Mouse (Mus musculus): ENCODE results near the gene Prop1. TPM values are rescaled to one million over a fixed set of nuclear protein-coding genes. Genes with fewer than 3 reads are reported as not detected.

Gene Prop1
- polyA plus RNA-seq (2016; fragmentation: Nextera tagmentation; extraction: Ambion mirVana) = not detected in 2 replicates

DNA sequence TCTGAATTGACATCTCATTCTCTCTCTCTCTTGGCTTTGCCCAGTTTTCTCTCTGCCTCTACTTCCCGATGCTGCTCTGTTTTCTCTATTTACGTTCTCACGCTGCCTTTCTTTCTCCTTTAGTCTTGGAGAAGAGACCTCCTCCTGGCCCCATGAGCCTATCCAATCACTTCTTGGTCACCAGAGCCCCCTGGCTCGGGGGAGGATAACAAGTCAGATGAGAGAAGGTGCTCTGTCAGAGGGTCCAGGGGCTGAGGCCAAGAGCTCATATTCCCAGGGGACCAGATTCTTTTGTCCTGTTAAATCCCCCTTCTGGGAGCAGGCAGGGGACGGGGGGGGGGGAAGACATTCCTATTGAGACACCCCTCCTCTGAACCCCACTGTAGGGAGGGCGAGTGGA, at the start of gene Prop1:
Prop1 (minus strand) TSS at position 101 of the 400 bp plus-strand sequence.
- no peaks in the 10 kb centered on the region for H3K4me1 ChIP-seq
- no peak within 1 kb of the TSS for H3K27ac ChIP-seq
- H3K9me3 ChIP-seq (replicated peaks) = no peaks in the 10 kb centered on the region
- no peak for ATAC-seq (ENCODE audit: low FRiP score)
- H3K9ac ChIP-seq = no peak within 1 kb of the TSS
- no peak within 1 kb of the TSS for H3K4me2 ChIP-seq (replicated peaks)
- H3K36me3 ChIP-seq = no peaks in the 10 kb centered on the region
- H3K27me3 ChIP-seq = no peaks in the 10 kb centered on the region
- WGBS = 69% methylated on average over 6 of the region's 6 CpGs
- no peak within 1 kb of the TSS for H3K4me3 ChIP-seq

DNA sequence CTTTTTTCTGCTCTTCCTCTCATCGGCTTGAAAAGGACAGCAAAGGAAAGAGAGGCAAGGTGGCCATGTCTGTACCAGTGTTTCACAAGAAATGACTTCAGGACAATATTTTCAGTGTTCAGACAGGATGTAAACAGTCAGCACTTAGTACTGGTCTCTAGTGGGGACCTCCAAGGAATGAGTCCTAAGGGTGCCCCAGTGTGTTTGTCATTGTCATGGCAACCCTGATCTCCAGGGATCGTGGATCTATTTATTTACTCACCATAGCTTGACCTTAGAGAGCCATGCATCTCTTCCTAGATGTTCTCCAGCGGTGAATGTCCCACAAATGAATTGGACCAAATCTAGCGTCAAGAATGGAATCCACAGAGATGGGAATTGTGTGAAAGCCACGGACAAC, 49.7 kb upstream of the Prop1 start, which contains the start of gene Olfr51:
Olfr51 (plus strand) TSS at position 301 of the 400 bp plus-strand sequence.
- no peak for ATAC-seq (ENCODE audit: low FRiP score)
- 75% methylated on average over 5 of the region's 5 CpGs for WGBS
- Histone ChIP-seq H3K36me3 (no peaks in the 10 kb centered on the region), H3K4me1 (no peaks in the 10 kb centered on the region), H3K9me3 (replicated peaks) (no peaks in the 10 kb centered on the region), H3K4me3 (no peak within 1 kb of the TSS), H3K4me2 (replicated peaks) (no peak within 1 kb of the TSS), H3K9ac (no peak within 1 kb of the TSS), H3K27ac (no peak within 1 kb of the TSS), H3K27me3 (no peaks in the 10 kb centered on the region)

DNA sequence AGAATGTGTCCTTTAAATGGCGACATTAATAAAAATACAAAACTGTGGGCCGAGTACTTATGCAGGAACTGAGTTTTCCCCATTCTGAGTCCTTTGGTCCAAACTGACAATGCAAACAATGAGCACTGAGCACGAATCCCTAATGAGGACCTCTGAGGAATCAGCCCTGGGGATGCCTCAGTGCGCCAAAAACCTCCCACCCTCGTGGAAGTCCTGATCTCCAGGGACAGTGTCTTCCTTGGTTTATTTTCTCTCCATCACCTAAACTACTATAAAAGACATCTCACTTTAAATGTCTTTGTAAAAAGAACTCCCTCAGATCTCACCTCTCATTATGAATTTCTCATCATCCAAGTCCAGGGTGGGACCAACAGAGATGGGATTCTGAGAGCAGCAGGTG, 28.1 kb upstream of the Prop1 start, which contains the start of gene Olfr1377:
Olfr1377 (plus strand) TSS at position 301 of the 400 bp plus-strand sequence.
- no peak within 1 kb of the TSS for H3K9ac ChIP-seq
- no peaks in the 10 kb centered on the region for H3K36me3 ChIP-seq
- no peak for ATAC-seq (ENCODE audit: low FRiP score)
- H3K27ac ChIP-seq = no peak within 1 kb of the TSS
- no peak within 1 kb of the TSS for H3K4me2 ChIP-seq (replicated peaks)
- 66% methylated on average over 5 of the region's 5 CpGs for WGBS
- no peaks in the 10 kb centered on the region for H3K9me3 ChIP-seq (replicated peaks)
- no peaks in the 10 kb centered on the region for H3K27me3 ChIP-seq
- no peak within 1 kb of the TSS for H3K4me3 ChIP-seq
- H3K4me1 ChIP-seq = no peaks in the 10 kb centered on the region

DNA sequence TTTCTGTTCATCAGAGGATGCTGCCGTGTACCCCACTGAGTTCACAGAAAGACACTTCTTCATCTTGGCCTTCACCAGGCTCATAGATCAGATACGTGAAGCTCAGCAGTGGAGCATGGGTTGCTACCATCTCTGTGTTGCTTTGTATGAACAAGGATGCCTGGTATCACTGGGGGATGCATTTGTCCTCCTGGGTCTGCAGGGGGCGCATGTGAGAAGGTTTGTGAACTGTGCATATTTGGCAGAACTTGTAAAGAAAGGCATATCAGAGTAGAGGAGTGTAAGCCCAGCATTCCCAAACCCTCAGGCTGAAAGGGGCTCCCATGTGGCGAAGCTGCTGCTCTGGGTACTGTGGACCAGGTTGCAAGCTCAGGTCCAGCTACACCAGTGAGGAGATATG, 23.7 kb upstream of the Prop1 start:
- H3K9ac ChIP-seq = no peak overlapping the region
- ATAC-seq (ENCODE audit: low FRiP score) = no peak
- WGBS = 72% methylated on average over 4 of the region's 4 CpGs

DNA sequence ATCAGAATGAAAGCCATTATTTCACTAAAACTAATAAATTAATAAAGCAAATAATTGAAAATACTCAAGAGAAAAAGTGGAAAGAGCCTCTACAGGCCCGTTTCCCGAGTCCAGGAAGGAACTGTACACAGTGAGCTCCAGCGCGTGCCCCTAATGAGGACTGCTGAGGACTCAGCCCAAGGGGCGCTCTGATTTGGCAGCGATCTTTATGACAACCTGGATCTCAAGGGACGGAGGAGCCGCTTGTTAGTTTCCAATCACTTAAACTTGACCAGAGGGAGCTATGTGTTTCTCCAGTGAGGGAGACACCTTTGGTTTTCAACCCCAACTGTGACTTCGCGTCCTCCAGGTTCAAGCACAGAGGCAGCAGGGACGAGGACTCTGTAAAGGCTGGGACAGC, 12.7 kb upstream of the Prop1 start, which contains the start of gene Olfr1378:
Olfr1378 (plus strand) TSS at position 301 of the 400 bp plus-strand sequence.
- Histone ChIP-seq H3K4me1 (no peaks in the 10 kb centered on the region), H3K9ac (no peak within 1 kb of the TSS), H3K4me3 (no peak within 1 kb of the TSS), H3K36me3 (no peaks in the 10 kb centered on the region), H3K27me3 (no peaks in the 10 kb centered on the region), H3K27ac (no peak within 1 kb of the TSS), H3K9me3 (replicated peaks) (no peaks in the 10 kb centered on the region), H3K4me2 (replicated peaks) (no peak within 1 kb of the TSS)
- 90% methylated on average over 11 of the region's 11 CpGs for WGBS
- ATAC-seq (ENCODE audit: low FRiP score) = no peak

More for the DNA sequence above, 23.7 kb upstream of the Prop1 start:
- Histone ChIP-seq H3K4me1 (no peaks in the 10 kb centered on the region), H3K4me2 (replicated peaks) (no peak overlapping the region), H3K27me3 (no peaks in the 10 kb centered on the region), H3K27ac (no peak overlapping the region), H3K4me3 (no peak overlapping the region), H3K36me3 (no peaks in the 10 kb centered on the region), H3K9me3 (replicated peaks) (no peaks in the 10 kb centered on the region)

DNA sequence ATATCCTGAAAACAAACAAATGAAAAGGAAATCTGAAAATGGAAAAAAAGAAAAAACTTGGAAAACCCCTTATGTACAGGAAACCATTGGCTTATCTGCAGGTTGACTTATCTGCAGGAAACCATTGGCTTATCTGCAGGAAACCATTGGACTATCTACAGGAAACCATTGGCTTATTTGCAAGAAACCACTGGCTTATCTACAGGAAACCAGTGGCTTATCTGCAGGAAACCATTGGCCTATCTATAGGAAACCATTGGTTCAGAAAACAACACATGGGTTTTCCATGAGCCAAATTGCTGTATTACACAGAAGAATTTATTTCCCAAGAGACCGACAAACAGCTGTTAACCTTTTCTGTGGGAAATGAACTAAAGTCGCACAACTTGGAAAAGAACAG, 11.3 kb upstream of the Prop1 start:
- Histone ChIP-seq H3K27ac (no peak overlapping the region), H3K36me3 (no peaks in the 10 kb centered on the region), H3K4me3 (no peak overlapping the region), H3K27me3 (no peaks in the 10 kb centered on the region), H3K9ac (no peak overlapping the region), H3K4me1 (no peaks in the 10 kb centered on the region), H3K9me3 (replicated peaks) (no peaks in the 10 kb centered on the region), H3K4me2 (replicated peaks) (no peak overlapping the region)
- ATAC-seq (ENCODE audit: low FRiP score) = no peak
- WGBS = 98% methylated on average over 2 of the region's 2 CpGs

DNA sequence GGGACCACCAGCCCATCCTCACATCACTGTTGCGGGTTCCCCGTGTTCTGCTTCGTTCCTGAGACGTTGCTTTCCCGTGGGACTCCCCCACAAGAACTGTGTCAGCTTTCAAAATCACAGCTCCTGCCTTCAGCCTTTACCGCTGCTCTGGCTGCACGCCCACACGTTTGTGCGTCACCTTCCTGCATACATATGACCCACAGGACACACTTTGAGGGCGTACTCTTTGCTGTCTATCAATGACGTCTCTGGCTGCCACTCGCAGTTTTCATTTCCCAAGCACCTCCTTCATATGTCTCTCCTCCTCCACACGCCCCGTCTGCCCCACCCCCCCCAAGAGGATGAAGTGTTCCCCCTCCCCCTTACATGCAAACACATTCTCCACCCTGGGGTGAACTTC, 1.3 kb downstream of the Prop1 start:
- no peaks in the 10 kb centered on the region for H3K4me1 ChIP-seq
- WGBS = 75% methylated on average over 14 of the region's 14 CpGs
- no peaks in the 10 kb centered on the region for H3K9me3 ChIP-seq (replicated peaks)
- H3K9ac ChIP-seq = no peak overlapping the region
- H3K27ac ChIP-seq = no peak overlapping the region
- no peak for ATAC-seq (ENCODE audit: low FRiP score)
- H3K4me3 ChIP-seq = no peak overlapping the region
- no peaks in the 10 kb centered on the region for H3K36me3 ChIP-seq
- no peak overlapping the region for H3K4me2 ChIP-seq (replicated peaks)
- no peaks in the 10 kb centered on the region for H3K27me3 ChIP-seq

DNA sequence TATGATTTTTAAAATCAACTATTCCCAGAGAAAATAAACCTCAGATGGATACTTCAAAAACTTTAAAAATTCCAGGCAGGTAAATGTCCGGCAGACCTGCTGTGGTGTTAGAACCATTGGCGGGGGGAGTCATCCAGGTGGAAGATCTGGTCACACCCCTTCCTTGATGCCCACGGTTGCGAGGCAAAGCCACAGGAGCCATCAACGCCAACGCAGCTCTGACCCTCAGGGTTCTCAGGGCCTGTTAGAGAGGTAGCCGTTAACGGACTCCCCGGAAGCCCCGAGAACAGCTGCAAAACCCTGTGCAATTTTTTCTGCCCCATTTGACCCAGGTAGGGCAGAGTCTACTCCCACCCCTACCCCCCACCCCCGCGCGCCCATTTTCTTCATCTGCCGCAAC, 10.1 kb downstream of the Prop1 start, which contains the start of gene 4933414I15Rik:
4933414I15Rik (minus strand) TSS at position 260 of the 400 bp plus-strand sequence.
- no peaks in the 10 kb centered on the region for H3K9me3 ChIP-seq (replicated peaks)
- no peak within 1 kb of the TSS for H3K9ac ChIP-seq
- H3K27ac ChIP-seq = no peak within 1 kb of the TSS
- H3K36me3 ChIP-seq = no peaks in the 10 kb centered on the region
- no peak within 1 kb of the TSS for H3K4me2 ChIP-seq (replicated peaks)
- 84% methylated on average over 14 of the region's 14 CpGs for WGBS
- no peaks in the 10 kb centered on the region for H3K4me1 ChIP-seq
- no peaks in the 10 kb centered on the region for H3K27me3 ChIP-seq
- no peak for ATAC-seq (ENCODE audit: low FRiP score)
- no peak within 1 kb of the TSS for H3K4me3 ChIP-seq

DNA sequence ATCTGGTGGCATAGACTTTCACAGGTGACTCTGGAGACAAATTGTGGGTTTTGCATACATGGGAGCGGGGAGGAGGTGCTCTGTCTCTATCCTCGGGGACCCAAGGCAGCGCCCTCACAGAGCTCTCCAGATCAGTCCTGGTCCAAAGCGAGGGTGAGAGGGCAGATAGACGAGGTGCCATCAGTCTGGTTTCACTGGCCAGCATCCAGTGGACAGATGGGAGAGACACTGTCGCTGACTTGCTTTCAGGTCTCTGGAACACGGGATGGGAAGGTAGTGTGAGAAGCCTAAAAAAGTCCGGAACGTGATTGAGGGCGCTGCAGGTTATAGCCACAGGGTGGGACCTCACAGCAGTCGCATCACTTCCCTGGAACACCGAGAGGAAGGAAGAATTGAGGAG, 11.2 kb downstream of the Prop1 start:
- H3K27me3 ChIP-seq = no peaks in the 10 kb centered on the region
- no peaks in the 10 kb centered on the region for H3K36me3 ChIP-seq
- ATAC-seq (ENCODE audit: low FRiP score) = no peak
- H3K4me3 ChIP-seq = no peak overlapping the region
- 77% methylated on average over 12 of the region's 12 CpGs for WGBS
- H3K4me1 ChIP-seq = no peaks in the 10 kb centered on the region
- H3K9ac ChIP-seq = no peak overlapping the region
- H3K4me2 ChIP-seq (replicated peaks) = no peak overlapping the region
- H3K27ac ChIP-seq = no peak overlapping the region
- H3K9me3 ChIP-seq (replicated peaks) = no peaks in the 10 kb centered on the region

DNA sequence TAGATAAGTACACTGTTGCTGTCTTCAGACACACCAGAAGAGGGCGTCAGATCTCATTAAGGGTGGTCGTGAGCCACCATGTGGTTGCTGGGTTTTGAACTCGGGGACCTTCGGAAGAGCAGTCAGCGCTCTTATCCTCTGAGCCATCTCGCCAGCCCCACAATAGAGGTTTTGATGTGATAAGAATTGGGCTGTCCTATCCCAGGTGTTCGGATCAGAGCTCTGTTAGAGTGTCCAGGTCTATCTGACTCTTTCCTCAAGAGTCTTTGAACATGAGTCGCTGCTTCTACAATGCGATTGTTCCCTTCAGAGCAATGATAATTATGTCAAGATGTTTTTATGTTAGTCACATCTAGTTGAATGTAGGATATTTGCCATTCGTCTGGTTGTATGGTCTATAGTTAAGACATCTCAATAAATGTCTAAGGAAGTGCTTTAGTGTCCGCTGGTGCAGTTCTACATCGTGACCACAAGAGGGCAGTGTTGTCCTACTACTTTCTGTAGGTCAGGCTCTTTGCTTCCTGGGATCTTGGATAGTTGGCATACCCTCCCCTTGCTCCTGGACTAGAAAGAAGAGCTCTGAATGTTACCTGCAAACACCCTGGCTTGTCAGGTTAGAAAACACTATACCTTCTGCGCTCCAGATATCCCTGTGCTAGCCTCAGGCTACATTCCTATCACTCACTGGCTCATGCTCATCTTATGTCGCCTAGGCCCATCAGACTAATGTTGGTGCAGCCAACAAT, 13.8 kb downstream of the Prop1 start:
- H3K27ac ChIP-seq = no peak overlapping the region
- no peak overlapping the region for H3K9ac ChIP-seq
- no peak overlapping the region for H3K4me2 ChIP-seq (replicated peaks)
- H3K27me3 ChIP-seq = no peaks in the 10 kb centered on the region
- no peaks in the 10 kb centered on the region for H3K4me1 ChIP-seq
- no peaks in the 10 kb centered on the region for H3K9me3 ChIP-seq (replicated peaks)
- no peak overlapping the region for H3K4me3 ChIP-seq
- ATAC-seq (ENCODE audit: low FRiP score) = peak; percentile 56; the same call in 1 of the 2 replicates
- H3K36me3 ChIP-seq = no peaks in the 10 kb centered on the region
- 41% methylated on average over 14 of the region's 14 CpGs for WGBS

DNA sequence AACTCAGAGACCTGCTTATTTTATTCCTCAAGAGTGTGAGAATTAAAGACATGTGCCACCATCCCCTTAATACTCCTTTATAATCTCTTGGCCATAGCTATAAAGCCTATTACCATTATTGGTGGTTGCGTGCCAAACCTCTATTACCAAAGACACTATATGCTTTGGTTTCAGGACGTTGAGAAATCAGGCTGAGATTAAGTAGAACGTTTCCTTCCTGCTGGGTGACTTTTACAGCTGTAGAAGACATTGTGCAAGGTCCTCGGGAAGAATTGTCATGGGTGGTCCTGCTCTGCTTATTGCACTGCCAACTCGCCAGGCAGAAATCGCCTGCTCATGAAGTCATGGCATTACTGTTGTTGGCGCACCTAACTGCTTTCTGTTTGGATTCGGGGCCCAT, 15.1 kb downstream of the Prop1 start:
- Histone ChIP-seq H3K9me3 (replicated peaks) (no peaks in the 10 kb centered on the region), H3K4me2 (replicated peaks) (no peak overlapping the region), H3K27ac (no peak overlapping the region), H3K27me3 (no peaks in the 10 kb centered on the region), H3K36me3 (no peaks in the 10 kb centered on the region), H3K4me3 (no peak overlapping the region), H3K9ac (no peak overlapping the region), H3K4me1 (no peaks in the 10 kb centered on the region)
- WGBS = 83% methylated on average over 8 of the region's 8 CpGs
- ATAC-seq (ENCODE audit: low FRiP score) = no peak

DNA sequence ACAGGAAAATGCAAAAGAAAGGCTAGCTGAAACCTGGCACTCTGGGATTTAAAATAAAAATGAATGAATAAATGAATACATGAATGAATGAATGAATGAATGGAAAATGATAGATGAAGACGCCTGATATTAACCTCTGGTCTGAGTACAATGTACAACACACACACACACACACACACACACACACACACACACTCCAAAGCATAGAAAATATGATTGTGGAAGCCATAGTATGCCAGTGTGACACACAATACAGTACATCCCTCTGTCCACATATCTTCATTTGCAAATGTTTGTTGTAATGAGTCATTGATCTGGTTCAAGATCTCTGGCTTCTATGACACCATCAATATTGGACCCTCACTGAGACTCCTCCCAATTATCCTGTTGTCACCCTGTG, 21.5 kb downstream of the Prop1 start:
- ATAC-seq (ENCODE audit: low FRiP score) = peak; percentile 69
- Histone ChIP-seq H3K9me3 (replicated peaks) (no peaks in the 10 kb centered on the region), H3K27me3 (no peaks in the 10 kb centered on the region), H3K36me3 (no peaks in the 10 kb centered on the region), H3K4me3 (no peak overlapping the region), H3K4me2 (replicated peaks) (peak overlapping the region; percentile 80), H3K9ac (no peak overlapping the region), H3K4me1 (peaks cover 6% of the 10 kb centered on the region), H3K27ac (no peak overlapping the region)
- WGBS = 79% methylated on average over 1 of the region's 1 CpGs

DNA sequence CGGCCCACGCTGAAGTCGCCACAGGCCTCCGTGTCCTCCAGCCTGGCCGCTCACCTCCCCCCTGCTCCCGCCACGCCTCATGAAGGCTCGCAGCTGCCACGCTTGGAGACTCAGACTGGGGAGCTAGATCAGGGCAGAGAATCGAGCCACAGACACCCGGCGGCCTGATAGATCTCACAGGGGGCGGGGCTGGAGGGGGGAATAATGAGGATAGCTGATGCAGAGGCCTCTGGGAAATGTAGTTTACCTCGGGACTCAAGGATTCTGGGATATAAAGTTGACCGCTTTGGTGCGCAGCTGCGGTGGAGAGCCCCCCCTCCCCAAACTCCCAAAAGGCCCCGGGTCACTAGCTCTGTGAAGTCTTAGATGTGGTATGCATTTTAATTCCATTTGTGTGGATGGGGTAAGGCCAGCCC, 22.1 kb downstream of the Prop1 start, which contains the start of gene Zfp354b:
Zfp354b (minus strand) TSS at position 183 of the 416 bp plus-strand sequence.
- peaks cover 6% of the 10 kb centered on the region for H3K4me1 ChIP-seq
- peak within 1 kb of the TSS; percentile 69 for H3K9ac ChIP-seq
- peak; percentile 97 for ATAC-seq (ENCODE audit: low FRiP score)
- H3K36me3 ChIP-seq = no peaks in the 10 kb centered on the region
- no peaks in the 10 kb centered on the region for H3K9me3 ChIP-seq (replicated peaks)
- H3K27me3 ChIP-seq = no peaks in the 10 kb centered on the region
- WGBS = under 1% methylated on average over 18 of the region's 18 CpGs
- H3K27ac ChIP-seq = peak within 1 kb of the TSS; percentile 77
- H3K4me3 ChIP-seq = peak within 1 kb of the TSS; percentile 62
- H3K4me2 ChIP-seq (replicated peaks) = peak within 1 kb of the TSS; percentile 80

Measured in hindbrain, embryonic 12.5 days (tissue).